Mouse (Mus musculus): ENCODE data around the gene Slamf9. TPM values are rescaled to one million over a fixed set of nuclear protein-coding genes. Genes with fewer than 3 reads are reported as not detected.

The Slamf9 gene
- polyA plus RNA-seq, 1 experiment from 2014 or later = not detected

- ATAC-seq (ENCODE audit: low FRiP score, low TSS enrichment) (no peak), DNase-seq (no peak)
- WGBS = 88% methylated on average over 5 of the region's 5 CpGs
- H3K9ac ChIP-seq (replicated peaks; ENCODE audit: low read length) = no peak overlapping the region
- H3K27me3 ChIP-seq (ENCODE audit: control insufficient read depth, insufficient read depth, low read length) = no peaks in the 10 kb centered on the region
- no peak overlapping the region for H3K4me3 ChIP-seq (replicated peaks; ENCODE audit: low read depth, low read length)
- H3K4me1 ChIP-seq (ENCODE audit: control insufficient read depth, insufficient read depth, low read length) = no peaks in the 10 kb centered on the region
- no peaks in the 10 kb centered on the region for H3K36me3 ChIP-seq (ENCODE audit: control insufficient read depth, insufficient read depth, low read length)
- no peak overlapping the region for H3K27ac ChIP-seq (replicated peaks; ENCODE audit: low read depth, low read length)
- no peaks in the 10 kb centered on the region for H3K9me3 ChIP-seq (ENCODE audit: control insufficient read depth, low read length)
- no peak overlapping the region for H3K4me2 ChIP-seq (ENCODE audit: low read length)
Measured at GRCm38 (mm10) chr1:172469373-172469772, 5.8 kb upstream of the Slamf9 start.

GRCm38 (mm10) chr1:172469810-172470448 is 5.2 kb upstream of the Slamf9 start:
- no peaks in the 10 kb centered on the region for H3K9me3 ChIP-seq (ENCODE audit: control insufficient read depth, low read length)
- no peak overlapping the region for H3K4me3 ChIP-seq (replicated peaks; ENCODE audit: low read depth, low read length)
- WGBS = 68% methylated on average over 8 of the region's 8 CpGs
- H3K36me3 ChIP-seq (ENCODE audit: control insufficient read depth, insufficient read depth, low read length) = no peaks in the 10 kb centered on the region
- ATAC-seq (ENCODE audit: low FRiP score, low TSS enrichment) (no peak), DNase-seq (no peak)
- H3K4me1 ChIP-seq (ENCODE audit: control insufficient read depth, insufficient read depth, low read length) = no peaks in the 10 kb centered on the region
- H3K4me2 ChIP-seq (ENCODE audit: low read length) = no peak overlapping the region
- H3K9ac ChIP-seq (replicated peaks; ENCODE audit: low read length) = no peak overlapping the region
- H3K27me3 ChIP-seq (ENCODE audit: control insufficient read depth, insufficient read depth, low read length) = no peaks in the 10 kb centered on the region
- H3K27ac ChIP-seq (replicated peaks; ENCODE audit: low read depth, low read length) = no peak overlapping the region

GRCm38 (mm10) chr1:172472909-172473308 is 2.2 kb upstream of the Slamf9 start:
- no peak overlapping the region for H3K4me2 ChIP-seq (ENCODE audit: low read length)
- DNase-seq = no peak
- ATAC-seq (ENCODE audit: low FRiP score, low TSS enrichment) = no peak
- H3K27ac ChIP-seq (replicated peaks; ENCODE audit: low read depth, low read length) = no peak overlapping the region
- no peaks in the 10 kb centered on the region for H3K36me3 ChIP-seq (ENCODE audit: control insufficient read depth, insufficient read depth, low read length)
- H3K9me3 ChIP-seq (ENCODE audit: control insufficient read depth, low read length) = no peaks in the 10 kb centered on the region
- H3K9ac ChIP-seq (replicated peaks; ENCODE audit: low read length) = no peak overlapping the region
- H3K27me3 ChIP-seq (ENCODE audit: control insufficient read depth, insufficient read depth, low read length) = no peaks in the 10 kb centered on the region
- H3K4me3 ChIP-seq (replicated peaks; ENCODE audit: low read depth, low read length) = no peak overlapping the region
- H3K4me1 ChIP-seq (ENCODE audit: control insufficient read depth, insufficient read depth, low read length) = no peaks in the 10 kb centered on the region

- Histone ChIP-seq H3K4me1 (ENCODE audit: control insufficient read depth, insufficient read depth, low read length) (no peaks in the 10 kb centered on the region), H3K27me3 (ENCODE audit: control insufficient read depth, insufficient read depth, low read length) (no peaks in the 10 kb centered on the region), H3K9me3 (ENCODE audit: control insufficient read depth, low read length) (no peaks in the 10 kb centered on the region), H3K27ac (replicated peaks; ENCODE audit: low read depth, low read length) (no peak overlapping the region), H3K36me3 (ENCODE audit: control insufficient read depth, insufficient read depth, low read length) (no peaks in the 10 kb centered on the region), H3K9ac (replicated peaks; ENCODE audit: low read length) (no peak overlapping the region), H3K4me3 (replicated peaks; ENCODE audit: low read depth, low read length) (no peak overlapping the region), H3K4me2 (ENCODE audit: low read length) (no peak overlapping the region)
- DNase-seq (no peak), ATAC-seq (ENCODE audit: low FRiP score, low TSS enrichment) (no peak)
- WGBS = 82% methylated on average over 3 of the region's 3 CpGs
Measured at GRCm38 (mm10) chr1:172474196-172474595, 962 bp upstream of the Slamf9 start.

- DNase-seq (no peak), ATAC-seq (ENCODE audit: low FRiP score, low TSS enrichment) (no peak)
- Histone ChIP-seq H3K27me3 (ENCODE audit: control insufficient read depth, insufficient read depth, low read length) (no peaks in the 10 kb centered on the region), H3K4me1 (ENCODE audit: control insufficient read depth, insufficient read depth, low read length) (peaks cover 7% of the 10 kb centered on the region; the same call in 1 of the 2 replicates), H3K9ac (replicated peaks; ENCODE audit: low read length) (no peak overlapping the region), H3K4me2 (ENCODE audit: low read length) (no peak overlapping the region), H3K36me3 (ENCODE audit: control insufficient read depth, insufficient read depth, low read length) (no peaks in the 10 kb centered on the region), H3K9me3 (ENCODE audit: control insufficient read depth, low read length) (no peaks in the 10 kb centered on the region), H3K27ac (replicated peaks; ENCODE audit: low read depth, low read length) (no peak overlapping the region), H3K4me3 (replicated peaks; ENCODE audit: low read depth, low read length) (no peak overlapping the region)
- WGBS = 79% methylated on average over 5 of the region's 5 CpGs
Measured at GRCm38 (mm10) chr1:172478020-172478419, 2.9 kb downstream of the Slamf9 start.

- Histone ChIP-seq H3K4me2 (ENCODE audit: low read length) (no peak overlapping the region), H3K4me1 (ENCODE audit: control insufficient read depth, insufficient read depth, low read length) (peaks cover 31% of the 10 kb centered on the region), H3K9me3 (ENCODE audit: control insufficient read depth, low read length) (no peaks in the 10 kb centered on the region), H3K9ac (replicated peaks; ENCODE audit: low read length) (no peak overlapping the region), H3K27me3 (ENCODE audit: control insufficient read depth, insufficient read depth, low read length) (no peaks in the 10 kb centered on the region), H3K27ac (replicated peaks; ENCODE audit: low read depth, low read length) (no peak overlapping the region), H3K36me3 (ENCODE audit: control insufficient read depth, insufficient read depth, low read length) (no peaks in the 10 kb centered on the region), H3K4me3 (replicated peaks; ENCODE audit: low read depth, low read length) (no peak overlapping the region)
- WGBS = 92% methylated on average over 4 of the region's 4 CpGs
- DNase-seq = no peak
- ATAC-seq (ENCODE audit: low FRiP score, low TSS enrichment) = no peak
Measured at GRCm38 (mm10) chr1:172480376-172480775, 5.2 kb downstream of the Slamf9 start.

- Histone ChIP-seq H3K36me3 (ENCODE audit: control insufficient read depth, insufficient read depth, low read length) (no peaks in the 10 kb centered on the region), H3K9me3 (ENCODE audit: control insufficient read depth, low read length) (no peaks in the 10 kb centered on the region), H3K9ac (replicated peaks; ENCODE audit: low read length) (peak overlapping the region; percentile 81; the same call in 1 of the 2 replicates), H3K4me3 (replicated peaks; ENCODE audit: low read depth, low read length) (peak overlapping the region; percentile 72), H3K27ac (replicated peaks; ENCODE audit: low read depth, low read length) (no peak overlapping the region), H3K27me3 (ENCODE audit: control insufficient read depth, insufficient read depth, low read length) (no peaks in the 10 kb centered on the region), H3K4me1 (ENCODE audit: control insufficient read depth, insufficient read depth, low read length) (peaks cover 38% of the 10 kb centered on the region), H3K4me2 (ENCODE audit: low read length) (peak overlapping the region; percentile 86)
- DNase-seq (no peak), ATAC-seq (ENCODE audit: low FRiP score, low TSS enrichment) (no peak)
- WGBS = 18% methylated on average over 13 of the region's 13 CpGs
Measured at GRCm38 (mm10) chr1:172481111-172481510, 6.0 kb downstream of the Slamf9 start.

GRCm38 (mm10) chr1:172481540-172482280 is 6.6 kb downstream of the Slamf9 start, which contains the start of gene Igsf9:
Gene Igsf9 (plus strand): TSS chr1:172481788.
- Histone ChIP-seq H3K4me1 (ENCODE audit: control insufficient read depth, insufficient read depth, low read length) (peaks cover 44% of the 10 kb centered on the region), H3K4me3 (replicated peaks; ENCODE audit: low read depth, low read length) (peak within 1 kb of the TSS; percentile 72), H3K27me3 (ENCODE audit: control insufficient read depth, insufficient read depth, low read length) (no peaks in the 10 kb centered on the region), H3K9me3 (ENCODE audit: control insufficient read depth, low read length) (no peaks in the 10 kb centered on the region), H3K4me2 (ENCODE audit: low read length) (peak within 1 kb of the TSS; percentile 86), H3K9ac (replicated peaks; ENCODE audit: low read length) (peak within 1 kb of the TSS; percentile 81), H3K36me3 (ENCODE audit: control insufficient read depth, insufficient read depth, low read length) (no peaks in the 10 kb centered on the region), H3K27ac (replicated peaks; ENCODE audit: low read depth, low read length) (peak within 1 kb of the TSS; percentile 78)
- under 1% methylated on average over 38 of the region's 38 CpGs for WGBS
- peak; percentile 92 for ATAC-seq (ENCODE audit: low FRiP score, low TSS enrichment)
- DNase-seq = peak; percentile 98

Data from midbrain, embryonic 14.5 days (tissue).